Mouse (Mus musculus): ENCODE data around the gene Vmn1r219.
"Not testable (repeated sequence)": the region's sequence is repeated elsewhere in the genome, so short reads cannot be mapped to it uniquely, and the experiment has no call there.

Gene Vmn1r219

GRCm38 (mm10) chr13:23159012-23159411, at the start of gene Vmn1r219:
Gene Vmn1r219 (plus strand): TSS chr13:23159312.
- DNase-seq (ENCODE audit: low read depth, low spot score), result no peak

- DNase-seq (ENCODE audit: low read depth, low spot score), result not testable (repeated sequence)
These were observed 41.0 kb upstream of the Vmn1r219 start, which contains the start of gene Vmn1r217 for GRCm38 (mm10) chr13:23118126-23118525. Gene Vmn1r217 (minus strand): TSS chr13:23118226.

GRCm38 (mm10) chr13:23120611-23121010, 38.5 kb upstream of the Vmn1r219 start:
- DNase-seq (ENCODE audit: low read depth, low spot score), result no peak

GRCm38 (mm10) chr13:23133099-23133498, 26.0 kb upstream of the Vmn1r219 start, which contains the start of gene Vmn1r218:
Gene Vmn1r218 (plus strand): TSS chr13:23133155.
- no peak for DNase-seq (ENCODE audit: low read depth, low spot score)

GRCm38 (mm10) chr13:23133501-23133900, 25.6 kb upstream of the Vmn1r219 start:
- no peak for DNase-seq (ENCODE audit: low read depth, low spot score)

GRCm38 (mm10) chr13:23138880-23139279, 20.2 kb upstream of the Vmn1r219 start:
- DNase-seq (ENCODE audit: low read depth, low spot score), result no peak

GRCm38 (mm10) chr13:23157848-23158247, 1.3 kb upstream of the Vmn1r219 start:
- peak; percentile 1 for DNase-seq (ENCODE audit: low read depth, low spot score)

GRCm38 (mm10) chr13:23166471-23166870, 7.4 kb downstream of the Vmn1r219 start:
- DNase-seq (ENCODE audit: low read depth, low spot score), result not testable (repeated sequence)

GRCm38 (mm10) chr13:23187875-23188274, 28.8 kb downstream of the Vmn1r219 start, which contains the start of gene Vmn1r220:
Gene Vmn1r220 (minus strand): TSS chr13:23187975.
- no peak for DNase-seq (ENCODE audit: low read depth, low spot score)

GRCm38 (mm10) chr13:23203885-23204284, 44.8 kb downstream of the Vmn1r219 start:
- DNase-seq (ENCODE audit: low read depth, low spot score), result not testable (repeated sequence)

GRCm38 (mm10) chr13:23213827-23214226, 54.7 kb downstream of the Vmn1r219 start, which contains the start of gene Vmn1r221:
Gene Vmn1r221 (plus strand): TSS chr13:23214127.
- not testable (repeated sequence) for DNase-seq (ENCODE audit: low read depth, low spot score)
